Mouse (Mus musculus): Measurements from ENCODE around the gene Gtf3c3. TPM values are rescaled to one million over a fixed set of nuclear protein-coding genes. Genes with fewer than 3 reads are reported as not detected.
A peak's percentile ranks its signal among the peaks of the same experiment; 100 is the strongest.

The Gtf3c3 gene
- polyA plus RNA-seq, 1 experiment from 2014 or later, result 35.8 TPM

- Histone ChIP-seq H3K9me3 (no peaks in the 10 kb centered on the region), H3K27ac (no peak overlapping the region), H3K4me3 (replicated peaks) (no peak overlapping the region), H3K4me1 (replicated peaks) (no peaks in the 10 kb centered on the region), H3K4me2 (no peak overlapping the region), H3K9ac (replicated peaks) (no peak overlapping the region), H3K27me3 (no peaks in the 10 kb centered on the region), H3K36me3 (peaks cover 73% of the 10 kb centered on the region)
- no peak for ATAC-seq (ENCODE audit: insufficient number of reproducible peaks, insufficient read depth, low FRiP score, low TSS enrichment, low read depth)
Measured at GRCm38 (mm10) chr1:54402736-54403135, 36.0 kb downstream of the Gtf3c3 start.

DNA sequence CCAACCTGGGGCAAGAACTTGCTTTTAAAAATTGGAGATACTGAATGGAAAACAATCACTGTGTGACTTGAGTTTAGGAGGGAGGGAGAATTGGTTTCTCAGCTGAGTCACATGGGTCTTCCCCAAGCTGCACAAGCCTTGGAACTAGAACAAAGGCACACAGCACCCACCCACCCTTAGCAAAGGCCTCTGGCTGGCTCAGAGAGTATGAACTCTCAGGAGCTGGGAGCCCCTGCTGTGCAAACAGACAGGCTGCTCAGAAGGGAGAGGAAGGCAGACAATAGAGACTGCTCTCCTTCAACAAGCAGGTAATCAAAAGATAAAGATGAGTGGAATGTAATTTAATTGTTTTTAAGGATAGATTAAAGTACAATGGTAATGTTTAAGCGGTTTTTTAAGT is 54.5 kb downstream of the Gtf3c3 start:
- Histone ChIP-seq H3K4me1 (replicated peaks) (no peaks in the 10 kb centered on the region), H3K27ac (no peak overlapping the region), H3K4me2 (no peak overlapping the region), H3K9me3 (no peaks in the 10 kb centered on the region), H3K27me3 (no peaks in the 10 kb centered on the region), H3K9ac (replicated peaks) (no peak overlapping the region), H3K4me3 (replicated peaks) (no peak overlapping the region), H3K36me3 (no peaks in the 10 kb centered on the region; the same call in 1 of the 2 replicates)
- ATAC-seq (ENCODE audit: insufficient number of reproducible peaks, insufficient read depth, low FRiP score, low TSS enrichment, low read depth), result no peak
- 49% methylated on average over 1 of the region's 1 CpGs for WGBS

- Histone ChIP-seq H3K36me3 (no peaks in the 10 kb centered on the region), H3K27me3 (no peaks in the 10 kb centered on the region), H3K9ac (replicated peaks) (no peak overlapping the region), H3K4me3 (replicated peaks) (no peak overlapping the region), H3K27ac (no peak overlapping the region), H3K4me2 (no peak overlapping the region), H3K4me1 (replicated peaks) (0 out of 2 replicates have a peak, but pooled peaks cover 3% of the 10 kb centered on the region), H3K9me3 (no peaks in the 10 kb centered on the region)
- WGBS, result 87% methylated on average over 9 of the region's 9 CpGs
- peak; percentile 52; the same call in 1 of the 2 replicates for ATAC-seq (ENCODE audit: insufficient number of reproducible peaks, insufficient read depth, low FRiP score, low TSS enrichment, low read depth)
Measured at GRCm38 (mm10) chr1:54380978-54381914, 57.5 kb downstream of the Gtf3c3 start.

GRCm38 (mm10) chr1:54377506-54378051 is 61.2 kb downstream of the Gtf3c3 start:
- no peak for ATAC-seq (ENCODE audit: insufficient number of reproducible peaks, insufficient read depth, low FRiP score, low TSS enrichment, low read depth)
- no peaks in the 10 kb centered on the region for H3K9me3 ChIP-seq
- no peaks in the 10 kb centered on the region for H3K36me3 ChIP-seq
- no peak overlapping the region for H3K4me2 ChIP-seq
- H3K9ac ChIP-seq (replicated peaks), result no peak overlapping the region
- 0 out of 2 replicates have a peak, but pooled peaks cover 3% of the 10 kb centered on the region for H3K4me1 ChIP-seq (replicated peaks)
- H3K27me3 ChIP-seq, result no peaks in the 10 kb centered on the region
- H3K27ac ChIP-seq, result no peak overlapping the region
- H3K4me3 ChIP-seq (replicated peaks), result no peak overlapping the region

DNA sequence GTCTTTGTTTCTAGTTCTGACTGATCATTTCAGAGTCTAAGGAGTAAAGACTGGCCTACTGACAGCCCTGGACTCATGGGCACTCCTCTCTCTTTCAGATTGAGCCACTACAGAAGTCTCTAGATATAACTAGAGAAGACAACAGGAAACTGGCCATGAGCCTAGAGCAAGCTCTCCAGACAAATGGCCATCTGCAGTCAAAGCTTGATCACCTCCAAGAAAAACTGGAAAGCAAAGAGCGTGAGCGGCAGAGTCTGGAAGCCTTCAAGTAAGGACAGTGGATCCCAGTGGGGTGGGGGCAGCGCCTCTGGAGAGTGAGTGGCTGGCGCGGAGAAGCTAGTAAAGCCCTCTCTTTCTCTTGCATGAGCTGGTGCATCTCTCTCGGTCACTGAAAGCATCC is 82.2 kb downstream of the Gtf3c3 start:
- Histone ChIP-seq H3K36me3 (no peaks in the 10 kb centered on the region), H3K9me3 (no peaks in the 10 kb centered on the region), H3K9ac (replicated peaks) (no peak overlapping the region), H3K27me3 (no peaks in the 10 kb centered on the region), H3K4me3 (replicated peaks) (no peak overlapping the region), H3K4me2 (no peak overlapping the region), H3K27ac (no peak overlapping the region), H3K4me1 (replicated peaks) (no peaks in the 10 kb centered on the region)
- WGBS, result 78% methylated on average over 6 of the region's 6 CpGs
- ATAC-seq (ENCODE audit: insufficient number of reproducible peaks, insufficient read depth, low FRiP score, low TSS enrichment, low read depth), result no peak

DNA sequence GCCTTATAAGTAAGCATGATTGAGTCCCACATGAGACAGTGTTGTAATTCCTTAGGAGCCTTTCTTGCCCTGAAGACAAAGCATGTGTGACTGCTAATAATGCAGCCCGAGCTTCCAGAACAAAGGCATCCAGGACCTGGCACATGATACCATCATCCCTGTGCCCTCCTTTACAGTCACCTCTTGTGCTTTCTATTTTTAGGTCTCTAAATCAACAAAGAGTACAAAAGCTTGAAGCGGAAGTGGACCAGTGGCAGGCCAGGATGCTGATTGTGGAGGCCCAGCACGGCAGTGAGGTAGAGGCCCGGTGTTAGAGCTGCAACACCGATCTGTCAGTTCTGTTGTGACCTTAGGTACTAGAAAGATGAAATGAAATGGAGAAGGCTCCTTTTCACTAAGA is 83.3 kb downstream of the Gtf3c3 start:
- no peak overlapping the region for H3K27ac ChIP-seq
- no peak overlapping the region for H3K9ac ChIP-seq (replicated peaks)
- no peak overlapping the region for H3K4me3 ChIP-seq (replicated peaks)
- H3K9me3 ChIP-seq, result no peaks in the 10 kb centered on the region
- no peaks in the 10 kb centered on the region for H3K4me1 ChIP-seq (replicated peaks)
- no peaks in the 10 kb centered on the region for H3K27me3 ChIP-seq
- H3K36me3 ChIP-seq, result no peaks in the 10 kb centered on the region
- no peak overlapping the region for H3K4me2 ChIP-seq
- ATAC-seq (ENCODE audit: insufficient number of reproducible peaks, insufficient read depth, low FRiP score, low TSS enrichment, low read depth), result no peak
- WGBS, result 82% methylated on average over 5 of the region's 5 CpGs

- H3K27me3 ChIP-seq, result no peaks in the 10 kb centered on the region
- H3K36me3 ChIP-seq, result no peaks in the 10 kb centered on the region
- ATAC-seq (ENCODE audit: insufficient number of reproducible peaks, insufficient read depth, low FRiP score, low TSS enrichment, low read depth), result no peak
- no peak overlapping the region for H3K27ac ChIP-seq
- no peak overlapping the region for H3K4me3 ChIP-seq (replicated peaks)
- 93% methylated on average over 4 of the region's 4 CpGs for WGBS
- H3K4me1 ChIP-seq (replicated peaks), result no peaks in the 10 kb centered on the region
- H3K9me3 ChIP-seq, result no peaks in the 10 kb centered on the region
- no peak overlapping the region for H3K4me2 ChIP-seq
- no peak overlapping the region for H3K9ac ChIP-seq (replicated peaks)
Measured at GRCm38 (mm10) chr1:54354786-54355185, 84.0 kb downstream of the Gtf3c3 start.

Other genes starting within 250 kb of the Gtf3c3 start
- 3.3 TPM in 2 replicates for gene Hecw2, start 243.8 kb downstream of the Gtf3c3 start, polyA plus RNA-seq (2016; fragmentation: Nextera tagmentation; extraction: Ambion mirVana)
- gene Ccdc150, start 188.3 kb downstream of the Gtf3c3 start, polyA plus RNA-seq (2016; fragmentation: Nextera tagmentation; extraction: Ambion mirVana), result 0.31 and 0.71 TPM in 2 replicates
- 6.3 and 6.9 TPM in 2 replicates for gene Pgap1, start 118.7 kb upstream of the Gtf3c3 start, polyA plus RNA-seq (2016; fragmentation: Nextera tagmentation; extraction: Ambion mirVana)

Data from limb, embryonic 12.5 days (tissue).